Mouse (Mus musculus): ENCODE results near the gene Ube2s.
"Not testable (repeated sequence)": the region's sequence is repeated elsewhere in the genome, so short reads cannot be mapped to it uniquely, and the experiment has no call there.

Ube2s gene

DNA sequence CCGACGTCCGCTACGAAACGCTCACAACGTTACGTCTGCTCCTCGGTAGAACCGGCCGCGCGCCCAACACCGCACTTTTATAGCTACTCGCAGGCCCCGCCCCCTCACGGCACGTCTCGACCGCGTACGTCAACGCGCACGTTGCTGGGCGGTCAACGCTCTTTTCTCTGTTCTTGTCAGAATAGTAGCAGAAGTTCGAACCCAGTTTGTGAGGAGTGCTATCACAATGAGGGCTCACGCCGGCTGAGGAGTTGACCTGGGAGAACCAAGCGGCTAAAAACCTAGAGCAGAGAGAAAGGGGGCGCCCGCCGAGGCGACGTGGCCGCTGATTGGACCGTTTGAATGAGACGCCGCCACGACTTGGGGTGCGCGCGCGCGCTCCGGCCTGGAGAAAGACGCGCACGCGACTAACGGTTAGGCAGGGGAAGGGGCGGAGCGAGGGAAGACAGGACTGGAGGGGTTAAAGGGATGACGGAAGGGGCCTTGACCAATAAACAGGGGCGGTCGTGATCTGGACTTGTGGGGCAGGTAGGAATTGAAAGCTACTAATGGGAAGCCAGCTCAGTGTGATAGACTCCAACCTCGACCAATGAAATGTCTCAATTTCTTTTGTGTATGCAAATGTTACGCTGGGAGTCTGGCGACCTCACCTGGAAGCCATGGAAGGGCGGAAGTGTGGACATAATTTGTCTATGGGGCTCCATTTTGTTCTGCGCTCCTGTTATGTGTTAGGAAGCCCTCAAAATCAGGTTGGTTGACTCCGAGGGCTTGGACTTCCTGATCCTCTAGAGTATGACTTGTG lies at the start of gene Ube2s:
Ube2s (minus strand) TSS at position 288 of the 802 bp plus-strand sequence.
- peak; percentile 98 for DNase-seq (ENCODE audit: low read depth, low spot score)

DNA sequence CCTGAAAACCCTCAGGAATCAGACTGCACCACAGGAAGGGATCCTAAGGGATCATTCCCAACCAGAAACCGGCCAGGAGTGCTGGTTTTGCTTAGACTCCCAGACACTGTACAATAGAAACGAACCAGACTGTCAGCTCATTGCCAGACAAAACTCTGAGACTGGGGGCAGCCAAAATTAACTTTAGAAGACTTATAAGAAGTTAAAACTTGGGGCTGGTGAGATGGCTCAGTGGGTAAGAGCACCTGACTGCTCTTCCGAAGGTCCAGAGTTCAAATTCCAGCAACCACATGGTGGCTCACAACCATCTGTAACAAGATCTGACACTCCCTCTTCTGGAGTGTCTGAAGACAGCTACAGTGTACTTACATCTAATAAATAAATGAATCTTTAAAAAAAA lies 48.5 kb upstream of the Ube2s start:
- DNase-seq (ENCODE audit: low read depth, low spot score): not testable (repeated sequence)

DNA sequence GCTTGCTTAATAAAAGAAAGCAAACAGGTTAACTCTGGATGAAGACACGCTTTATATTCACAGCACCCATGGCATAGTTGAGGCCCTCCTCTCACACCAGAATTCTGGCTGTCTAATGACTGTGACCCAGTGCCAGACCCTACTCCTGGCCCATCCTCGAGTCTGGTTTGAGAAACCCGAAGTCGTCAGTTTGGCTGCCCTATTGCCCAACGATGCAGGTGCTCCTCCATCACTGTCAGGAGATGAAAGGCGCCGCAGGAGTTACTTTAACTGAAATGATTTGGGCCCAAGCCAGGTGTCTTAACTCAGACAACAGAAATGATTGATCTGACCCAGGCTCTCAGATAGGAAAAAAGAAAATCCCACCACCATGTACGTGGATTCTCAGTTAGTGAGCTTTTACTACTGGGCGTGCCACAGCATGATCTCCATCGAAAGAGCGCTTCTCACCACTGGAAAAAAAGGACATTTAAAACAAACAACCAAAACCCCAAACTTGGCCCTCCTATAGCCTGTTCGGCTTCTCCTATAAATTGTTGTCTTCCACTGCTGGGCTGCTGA lies 47.1 kb upstream of the Ube2s start:
- no peak for DNase-seq (ENCODE audit: low read depth, low spot score)

DNA sequence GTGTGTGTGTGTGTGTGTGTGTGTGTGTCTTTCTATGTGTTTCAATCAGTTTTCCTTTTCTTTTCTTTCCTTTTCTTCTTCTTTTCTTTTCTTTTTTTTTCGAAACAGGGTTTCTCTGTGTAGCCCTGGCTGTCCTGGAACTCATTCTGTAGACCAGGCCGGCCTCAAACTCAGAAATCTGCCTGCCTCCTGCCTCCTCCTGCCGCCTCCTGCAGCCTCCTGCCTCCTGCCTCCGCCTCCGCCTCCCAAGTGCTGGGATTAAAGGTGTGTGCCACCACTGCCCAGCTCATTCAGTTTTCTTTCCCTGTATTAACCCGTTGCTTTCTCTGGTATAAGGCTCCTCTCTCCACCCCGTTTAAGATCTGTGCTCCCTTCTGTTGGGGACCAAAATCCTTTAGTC lies 44.9 kb upstream of the Ube2s start:
- no peak for DNase-seq (ENCODE audit: low read depth, low spot score)

DNA sequence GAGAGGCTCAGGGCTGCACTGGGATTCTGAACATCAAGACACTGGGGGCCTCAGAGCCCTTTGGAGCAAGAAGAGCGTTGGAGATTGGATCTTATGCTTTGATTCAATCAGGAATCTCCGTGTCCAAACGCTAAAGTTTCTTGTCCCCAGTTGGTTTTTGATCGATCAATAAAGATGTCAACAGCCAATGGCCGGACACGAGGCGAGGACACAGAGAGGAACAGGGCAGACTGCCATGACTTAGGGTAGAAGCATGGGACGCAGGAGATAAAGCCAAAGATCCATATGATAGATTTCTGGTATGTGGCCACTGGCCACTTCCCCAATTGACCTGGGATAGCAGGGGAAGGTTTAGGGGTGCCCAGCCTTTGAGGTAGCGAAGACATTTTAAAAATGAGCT lies 44.1 kb upstream of the Ube2s start:
- no peak for DNase-seq (ENCODE audit: low read depth, low spot score)

DNA sequence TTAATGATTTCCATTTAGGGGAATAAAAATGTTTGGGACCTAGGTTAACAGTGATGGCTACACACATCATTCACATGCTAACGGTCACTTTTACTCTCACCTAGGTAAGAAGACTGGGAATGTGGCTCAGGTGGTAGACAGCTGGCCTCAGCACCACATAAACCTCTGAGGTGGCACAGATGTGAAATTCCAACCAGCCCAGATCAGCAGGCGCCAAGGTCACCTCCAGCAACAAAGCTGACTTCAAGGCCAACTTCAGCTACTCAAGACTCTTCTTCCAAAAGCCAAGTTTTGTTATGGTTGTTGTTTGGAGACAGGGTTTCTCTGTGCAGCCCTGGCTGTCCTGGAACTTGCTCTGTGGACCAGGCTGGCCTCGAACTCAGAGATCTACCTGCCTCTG lies 41.2 kb upstream of the Ube2s start:
- no peak for DNase-seq (ENCODE audit: low read depth, low spot score)

DNA sequence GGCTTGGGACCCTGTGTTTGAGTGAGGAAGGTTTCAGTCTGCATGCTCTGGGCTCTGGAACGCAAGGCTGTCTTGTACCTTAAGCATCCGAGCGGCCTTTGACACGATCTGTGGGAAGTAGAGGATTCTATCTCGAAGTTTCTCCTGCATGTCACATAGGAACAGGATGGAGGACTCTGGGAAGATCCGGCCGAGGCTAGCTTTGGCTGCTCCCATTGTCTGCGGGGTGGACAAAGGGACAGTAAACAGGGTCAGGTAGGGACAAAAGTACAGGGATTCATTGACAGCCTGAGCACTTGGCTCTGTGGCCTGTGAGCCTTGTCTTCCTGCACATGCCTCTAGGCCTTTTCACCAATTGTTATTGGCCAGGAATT lies 38.9 kb upstream of the Ube2s start:
- no peak for DNase-seq (ENCODE audit: low read depth, low spot score)

DNA sequence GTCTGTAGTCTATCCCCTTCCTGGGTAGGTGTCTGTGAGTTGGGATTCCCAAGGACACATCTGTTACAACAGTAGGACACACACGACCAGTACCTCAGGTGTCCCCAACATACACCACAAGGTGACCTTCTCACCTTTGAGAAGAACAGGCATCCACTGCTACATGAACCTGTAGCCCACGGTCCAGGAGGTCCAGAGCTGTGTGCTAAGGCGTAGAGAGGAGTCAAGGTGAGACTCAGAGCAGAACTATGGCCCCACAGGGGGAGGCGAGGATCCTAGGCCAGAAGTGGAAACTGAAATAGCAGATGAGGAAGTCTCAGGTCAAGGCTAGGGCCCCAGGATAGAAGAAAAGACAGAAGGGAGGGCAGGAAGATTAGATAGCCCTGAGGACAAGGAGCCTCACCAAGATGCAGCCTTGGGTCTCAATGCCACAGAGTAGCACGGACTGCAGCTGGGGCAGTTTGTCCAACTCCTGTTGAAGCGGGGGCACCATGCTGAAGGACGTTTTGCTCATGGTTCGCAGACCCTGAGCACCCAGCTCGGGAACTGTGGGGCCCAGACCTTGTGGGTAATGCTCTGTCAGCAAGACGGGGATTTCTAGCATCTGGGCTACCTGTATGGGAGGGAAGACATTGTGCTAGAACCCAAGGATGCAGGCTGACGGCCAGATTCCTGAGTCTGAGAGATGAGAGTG lies 38.4 kb upstream of the Ube2s start:
- DNase-seq (ENCODE audit: low read depth, low spot score): no peak

DNA sequence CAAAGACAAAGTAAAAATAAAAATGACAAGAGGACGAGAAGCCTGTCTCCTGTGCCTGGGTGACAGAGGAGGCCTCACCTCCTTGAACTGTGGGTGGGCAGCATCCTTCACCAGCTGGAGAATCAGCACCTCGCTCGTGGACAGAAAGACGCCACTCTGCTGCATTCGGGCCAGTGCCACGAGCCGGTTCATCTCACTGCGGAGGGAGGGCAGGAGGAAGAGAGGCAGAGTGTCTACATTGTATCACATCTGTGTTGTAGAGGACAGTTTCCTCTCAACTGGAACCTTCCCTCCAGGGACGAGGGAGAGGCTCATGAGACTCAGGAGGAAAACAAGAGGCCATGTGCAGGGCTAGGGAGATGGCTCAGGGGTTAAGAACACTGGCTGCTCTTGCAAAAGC lies 37.0 kb upstream of the Ube2s start:
- no peak for DNase-seq (ENCODE audit: low read depth, low spot score)

DNA sequence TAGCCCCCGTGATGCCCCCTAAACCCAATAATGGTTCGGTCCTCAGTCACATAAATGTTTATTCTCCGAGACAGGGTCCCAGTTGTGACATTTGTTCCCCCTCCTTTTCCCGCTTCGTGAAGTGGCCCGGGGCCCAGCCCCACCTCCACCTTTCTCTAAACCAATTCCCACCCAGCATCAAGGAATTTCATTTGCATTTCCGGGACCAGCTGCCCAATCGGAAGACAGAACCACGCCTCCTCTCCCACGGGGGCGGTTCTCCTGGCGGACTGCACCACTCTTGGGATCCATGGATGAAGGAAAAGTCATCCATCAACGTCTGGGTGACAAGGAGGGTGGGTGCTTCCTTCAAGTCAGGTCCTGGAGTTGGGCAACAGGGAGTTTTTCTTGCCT lies 32.5 kb upstream of the Ube2s start:
- no peak for DNase-seq (ENCODE audit: low read depth, low spot score)

DNA sequence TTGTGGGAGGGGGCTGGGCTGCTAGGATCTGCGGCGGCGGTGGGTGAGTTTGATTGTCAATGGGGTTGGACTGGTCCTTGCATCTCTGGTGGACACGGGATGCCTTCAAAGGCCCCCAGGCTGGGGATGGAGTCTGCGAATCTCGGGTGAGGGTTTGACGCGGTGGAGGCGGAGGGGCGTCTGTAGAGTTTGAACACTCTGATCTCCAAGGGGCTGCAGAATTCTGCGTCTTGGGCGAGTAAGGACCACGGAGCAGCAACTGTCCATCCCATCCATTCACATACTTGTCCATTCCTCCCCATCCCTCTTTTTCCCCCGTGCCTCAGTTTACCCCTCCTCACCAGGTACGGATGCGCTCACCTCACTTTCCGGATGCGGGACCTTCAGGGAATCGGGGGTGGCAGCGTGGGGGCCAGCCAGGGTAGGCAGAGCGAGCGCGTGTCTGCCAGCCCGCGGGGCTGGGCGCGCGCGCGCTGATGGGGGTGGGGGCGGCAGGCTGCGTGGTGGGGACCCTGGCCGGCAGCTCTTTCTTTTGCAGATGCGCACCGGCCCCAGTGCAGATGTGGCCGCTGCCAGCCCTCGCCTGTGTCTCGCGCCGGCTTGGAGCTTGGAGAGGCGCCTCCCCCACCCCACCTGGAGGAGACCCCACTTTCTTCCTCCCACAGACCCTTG lies 32.0 kb upstream of the Ube2s start, which contains the start of gene Shisa7:
Shisa7 (minus strand) TSS at position 452 of the 672 bp plus-strand sequence.
- no peak for DNase-seq (ENCODE audit: low read depth, low spot score)

DNA sequence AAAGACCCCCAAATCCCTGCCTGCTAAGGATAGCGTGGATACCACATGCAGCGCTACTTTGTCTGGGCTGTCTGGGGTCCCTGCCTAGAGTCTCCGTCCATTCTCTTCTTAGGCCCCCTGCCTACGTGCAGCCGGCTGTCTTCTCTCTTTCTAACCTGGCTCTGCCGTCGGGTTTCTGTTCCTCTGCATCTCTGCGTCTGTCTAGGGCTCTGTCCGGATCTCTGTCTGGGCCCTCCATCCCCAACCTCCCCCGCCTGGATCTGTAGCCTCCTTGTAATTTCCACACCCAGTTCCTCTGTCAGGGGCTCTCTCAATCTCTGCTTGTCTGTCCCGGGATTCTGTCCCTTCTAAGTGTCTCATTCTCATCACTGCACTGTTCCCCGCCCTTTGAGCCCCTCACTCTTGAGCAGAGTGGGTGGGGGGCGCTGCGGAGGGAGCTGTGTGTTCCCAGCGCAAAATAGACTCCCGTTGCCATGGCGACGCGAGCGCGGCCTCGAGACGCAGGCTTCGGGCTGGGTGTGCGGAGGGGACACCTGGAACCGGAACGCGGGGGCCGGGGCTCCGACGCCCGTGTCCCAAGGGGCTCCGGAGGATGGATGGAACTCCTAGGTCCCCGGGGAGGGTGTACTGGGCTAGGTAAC lies 31.3 kb upstream of the Ube2s start:
- no peak for DNase-seq (ENCODE audit: low read depth, low spot score)

DNA sequence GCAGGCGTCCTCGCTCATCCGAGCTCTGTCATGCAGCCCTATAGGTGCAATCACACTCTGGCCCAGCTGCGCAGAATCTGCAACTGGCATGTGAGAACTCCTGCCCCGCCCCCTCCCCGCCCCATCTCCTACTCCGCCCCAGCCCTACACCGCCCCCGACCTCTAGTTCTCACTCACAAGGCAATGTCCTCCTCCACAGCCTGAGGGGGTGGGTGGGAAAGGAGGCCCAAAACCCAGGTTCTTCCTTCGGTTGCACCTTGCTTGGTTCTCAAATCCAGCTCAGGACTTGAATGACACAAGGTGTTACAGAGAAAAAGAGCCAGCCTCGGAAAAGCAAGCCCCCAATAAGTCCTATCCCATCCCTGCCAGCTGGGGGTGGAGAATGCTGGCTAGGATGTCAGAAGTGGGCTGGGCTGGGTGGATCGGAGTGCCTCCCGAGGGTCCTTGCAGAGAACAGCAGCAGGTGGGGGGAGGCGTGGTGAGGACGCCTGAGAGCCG lies 30.3 kb upstream of the Ube2s start:
- DNase-seq (ENCODE audit: low read depth, low spot score): no peak

DNA sequence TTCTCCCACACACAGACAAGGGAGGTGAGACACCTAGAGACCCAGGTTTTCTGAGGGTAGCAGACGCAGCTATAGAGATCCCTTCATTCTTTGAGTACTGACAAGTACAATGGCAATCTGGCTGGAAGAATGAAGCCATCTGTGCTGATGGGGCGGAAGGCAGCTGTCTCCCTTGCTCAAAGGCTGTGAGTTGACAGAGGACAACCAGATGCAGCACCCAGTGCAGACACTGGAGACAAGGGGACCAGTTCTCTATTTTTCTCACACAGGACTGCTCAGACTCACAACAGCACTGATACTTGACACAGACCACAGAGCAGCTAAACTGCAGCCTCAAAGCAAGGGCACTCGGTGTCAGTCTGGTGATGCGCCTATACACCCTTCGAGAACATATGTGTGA lies 29.7 kb upstream of the Ube2s start:
- no peak for DNase-seq (ENCODE audit: low read depth, low spot score)

DNA sequence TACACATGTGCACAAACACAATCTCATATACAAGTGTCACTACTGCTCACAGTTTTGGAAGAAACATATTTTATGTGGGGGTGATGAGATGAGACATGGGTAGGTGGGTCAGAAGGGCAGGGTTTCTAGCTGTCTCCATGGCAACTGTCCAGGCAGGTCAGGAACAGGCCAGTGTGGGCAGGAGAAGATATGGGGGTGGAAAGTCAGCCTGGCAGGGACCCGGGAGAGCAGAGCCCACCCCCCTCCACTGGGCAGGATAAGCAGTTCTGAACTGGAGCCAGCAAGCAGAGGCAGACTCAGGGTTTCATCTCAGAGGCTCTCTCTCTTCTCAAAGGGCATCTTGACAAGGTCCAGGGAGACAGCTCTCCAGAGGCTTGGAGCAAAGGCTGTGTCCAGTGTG lies 25.2 kb upstream of the Ube2s start:
- DNase-seq (ENCODE audit: low read depth, low spot score): no peak

DNA sequence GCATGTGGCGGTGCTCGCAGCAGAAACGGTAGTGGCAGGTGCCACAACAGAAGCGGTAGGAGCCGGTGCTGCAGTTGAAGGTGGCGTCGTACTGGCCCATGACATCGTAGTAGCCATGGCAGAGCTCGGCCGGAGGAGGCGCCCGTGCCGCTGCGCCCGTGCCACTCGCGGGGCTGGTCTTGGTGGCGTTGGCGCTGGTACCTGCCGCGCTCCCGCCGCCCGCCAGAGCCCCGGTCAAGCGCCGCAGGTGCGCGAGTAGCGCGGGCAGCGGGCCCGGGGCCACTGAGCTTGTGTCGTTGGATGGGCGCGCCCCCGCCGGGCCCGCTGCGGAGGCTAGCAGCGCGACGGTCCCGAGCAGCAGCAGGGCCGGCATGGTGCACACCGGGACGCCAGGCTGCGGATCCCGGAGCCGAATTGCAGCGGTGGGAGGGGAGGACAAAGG lies 24.0 kb upstream of the Ube2s start:
- DNase-seq (ENCODE audit: low read depth, low spot score): no peak

DNA sequence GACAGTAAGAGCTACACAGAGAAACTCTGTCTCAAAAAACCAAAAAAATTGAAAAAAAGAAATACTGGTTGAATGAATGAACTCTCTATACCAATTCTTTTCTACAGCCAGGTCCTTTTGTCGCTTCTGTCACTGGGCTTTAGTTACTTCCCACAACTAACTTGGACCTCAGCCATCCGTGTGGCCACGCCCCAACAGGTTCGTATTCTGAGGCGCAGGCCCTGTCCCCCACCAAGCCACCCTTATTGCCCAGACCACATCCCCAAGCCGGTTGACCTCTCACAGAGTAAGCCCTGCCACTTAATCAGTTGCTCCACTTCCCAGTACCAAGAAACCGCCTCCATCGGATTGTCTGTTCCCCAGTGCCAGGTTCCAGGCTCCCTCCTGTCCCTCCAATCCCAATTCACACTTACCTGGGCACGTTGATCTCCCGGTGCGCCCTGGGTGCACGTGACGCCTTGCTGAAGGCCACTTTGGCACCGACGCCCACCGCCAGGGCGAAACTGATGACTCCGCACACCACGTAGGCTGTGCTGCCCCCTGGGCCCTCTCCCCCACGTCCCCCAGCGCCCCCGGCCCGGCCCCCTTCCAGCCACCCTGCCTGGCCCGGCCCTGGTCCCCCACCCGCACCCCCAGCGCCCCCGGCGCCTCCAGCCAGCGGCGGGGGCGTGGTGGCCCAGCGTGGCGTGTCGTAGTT lies 23.4 kb upstream of the Ube2s start:
- no peak for DNase-seq (ENCODE audit: low read depth, low spot score)

DNA sequence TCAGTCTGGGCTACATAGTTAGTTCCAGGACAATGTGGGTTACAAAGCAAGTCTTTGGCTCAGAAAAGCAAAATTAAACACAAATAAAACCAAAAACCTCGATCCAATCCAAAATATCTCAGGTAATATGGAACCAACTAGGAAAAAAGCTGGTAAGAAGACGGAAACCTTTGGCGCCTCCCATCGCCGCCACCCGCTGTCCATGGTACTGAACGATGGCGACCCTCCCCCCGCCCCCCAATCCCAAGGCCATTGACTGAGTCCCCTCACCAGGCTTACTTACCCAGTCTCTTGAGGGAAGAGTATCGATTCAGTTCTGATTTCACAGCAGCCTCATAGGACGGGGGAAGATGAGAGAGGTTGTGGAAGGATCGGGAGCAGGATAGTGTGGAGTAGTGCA lies 18.1 kb upstream of the Ube2s start:
- no peak for DNase-seq (ENCODE audit: low read depth, low spot score)

DNA sequence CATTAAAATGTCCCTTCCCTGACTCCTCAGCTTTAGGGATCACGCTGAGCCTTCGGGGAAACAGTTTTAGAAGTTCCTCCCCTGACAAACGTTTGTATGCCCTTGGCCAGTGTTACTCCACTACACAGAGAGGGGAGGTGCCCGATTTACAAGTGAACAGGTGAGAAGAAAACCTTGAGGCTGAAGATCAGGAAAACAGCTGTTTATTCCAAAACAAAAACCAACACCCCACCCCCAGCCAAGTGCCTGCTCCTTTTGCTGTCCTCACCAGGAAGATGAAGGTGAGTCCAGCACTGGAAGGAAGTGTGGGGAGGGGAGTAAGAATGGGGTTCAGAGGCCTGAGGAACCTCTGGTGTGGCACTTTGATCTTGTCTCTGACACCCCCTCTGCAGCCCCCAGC lies 13.0 kb upstream of the Ube2s start:
- DNase-seq (ENCODE audit: low read depth, low spot score): no peak

DNA sequence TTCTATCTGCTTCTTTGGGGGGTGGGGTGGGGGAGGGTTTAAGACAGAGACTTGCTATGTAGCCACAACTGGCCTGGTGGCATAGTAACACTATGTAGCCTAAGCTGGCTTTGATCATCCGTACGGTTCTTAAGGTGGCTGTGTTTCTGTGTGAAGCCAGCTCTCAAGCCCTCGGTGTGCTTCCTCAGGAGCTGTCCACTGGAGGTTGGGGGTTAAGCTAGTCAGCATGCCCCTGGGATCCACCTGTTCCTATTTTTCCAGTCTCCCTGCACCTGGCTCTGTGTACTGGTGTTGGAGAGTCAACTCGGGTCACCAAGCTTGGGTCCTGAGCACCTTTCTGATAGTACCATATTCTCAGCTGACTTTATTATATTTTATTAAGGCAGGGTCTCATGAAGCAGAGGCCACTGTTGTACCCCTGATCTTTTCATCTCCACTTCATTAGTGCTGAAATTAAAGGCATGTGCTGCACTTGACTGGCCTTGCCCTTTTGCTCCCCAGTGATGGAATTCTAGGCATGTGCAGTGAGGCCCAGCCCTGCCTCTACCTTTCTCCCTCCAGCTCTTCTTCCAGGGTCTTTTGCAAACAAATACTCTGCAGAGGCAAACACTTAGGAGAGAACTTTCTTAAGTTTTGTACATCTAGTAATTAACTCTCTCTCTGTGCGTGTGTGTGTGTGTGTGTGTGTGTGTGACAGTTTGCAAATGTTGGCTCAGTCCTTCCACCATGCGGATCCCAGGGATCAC lies 9.9 kb upstream of the Ube2s start:
- DNase-seq (ENCODE audit: low read depth, low spot score): no peak

Measured in c-Kit-negative CD71-positive TER-119-positive erythroid progenitor cells, embryonic 14.5 days (primary cell).